Mouse (Mus musculus) thymus, postnatal 14 days (tissue): ENCODE measurements around the gene Pxmp4.

Source experiments
- DNase-seq: peaks from one replicate; pipeline ENCODE4 v3.0.0; 2021

The Pxmp4 gene

DNA sequence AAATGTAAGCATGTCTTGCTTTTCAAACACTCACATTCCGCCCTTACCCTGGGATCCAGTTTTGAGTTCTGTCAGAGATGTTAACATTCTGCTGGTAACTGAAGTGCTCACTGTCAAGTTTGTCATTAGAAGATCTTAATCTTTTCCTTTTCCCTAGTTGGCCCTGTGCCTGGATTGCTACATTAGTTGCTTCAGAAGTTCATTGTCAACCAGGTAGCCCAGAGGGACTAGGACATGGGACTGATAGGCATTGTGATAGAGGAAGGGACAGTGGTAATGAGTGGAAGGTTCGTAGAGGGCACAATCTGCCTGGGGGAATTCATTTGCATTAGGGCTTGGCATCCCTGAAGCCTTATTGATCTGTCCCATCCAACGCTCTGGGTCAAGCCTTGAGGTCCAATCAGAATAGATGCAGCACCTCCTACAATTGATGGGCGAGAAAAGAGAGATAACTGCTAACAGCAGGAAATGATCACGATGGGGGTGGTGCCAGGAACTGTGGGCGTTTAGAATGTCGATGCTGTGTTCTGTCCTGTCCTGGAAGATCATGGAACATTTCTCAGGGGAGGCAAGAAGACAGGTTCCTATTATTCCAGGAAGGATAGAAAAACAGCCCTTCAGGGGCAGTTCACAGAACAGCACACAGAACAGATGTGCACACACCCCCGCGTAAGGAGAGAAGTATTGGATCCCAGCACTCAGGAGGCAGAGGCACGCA, 5.7 kb upstream of the Pxmp4 start:
- no peak for DNase-seq

DNA sequence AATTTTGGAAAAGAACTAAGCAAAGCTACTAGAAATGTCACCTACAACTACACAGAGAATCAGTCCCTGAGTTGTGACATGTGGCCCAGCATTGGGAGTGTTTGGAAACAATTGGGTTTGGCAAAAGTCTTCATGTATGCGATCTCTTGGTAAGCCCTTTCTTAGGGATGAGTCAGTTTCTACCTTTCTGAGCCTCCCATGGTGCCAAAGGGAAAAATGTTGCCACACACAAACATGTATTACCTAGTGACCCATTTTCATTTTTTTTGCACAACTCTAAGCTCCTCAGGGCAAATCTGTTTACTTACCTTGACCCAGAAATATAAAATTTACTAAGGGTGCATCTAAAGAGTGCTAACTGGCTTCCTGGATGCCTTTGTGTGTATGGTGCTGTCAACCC, 3.5 kb upstream of the Pxmp4 start:
- DNase-seq, result no peak

DNA sequence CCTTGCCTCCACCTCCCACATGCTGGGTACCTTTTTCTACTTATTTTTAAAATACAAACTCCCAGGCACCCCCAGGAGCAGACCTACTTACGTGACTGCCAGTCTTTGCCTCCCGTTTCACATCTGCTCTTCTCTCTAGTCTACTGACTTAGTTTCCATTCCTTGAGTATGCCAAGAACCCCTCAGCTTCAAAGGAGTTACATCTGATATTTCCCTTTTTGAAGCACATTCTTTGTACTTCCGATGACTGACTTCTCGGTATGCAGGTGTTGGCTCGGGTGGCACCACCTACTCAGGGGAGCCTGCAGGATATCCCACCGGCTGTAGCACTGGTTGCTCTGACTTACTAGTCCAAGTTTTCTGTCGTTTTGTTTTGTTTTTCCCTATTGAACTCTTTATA, 648 bp upstream of the Pxmp4 start:
- DNase-seq, result peak; percentile 71

DNA sequence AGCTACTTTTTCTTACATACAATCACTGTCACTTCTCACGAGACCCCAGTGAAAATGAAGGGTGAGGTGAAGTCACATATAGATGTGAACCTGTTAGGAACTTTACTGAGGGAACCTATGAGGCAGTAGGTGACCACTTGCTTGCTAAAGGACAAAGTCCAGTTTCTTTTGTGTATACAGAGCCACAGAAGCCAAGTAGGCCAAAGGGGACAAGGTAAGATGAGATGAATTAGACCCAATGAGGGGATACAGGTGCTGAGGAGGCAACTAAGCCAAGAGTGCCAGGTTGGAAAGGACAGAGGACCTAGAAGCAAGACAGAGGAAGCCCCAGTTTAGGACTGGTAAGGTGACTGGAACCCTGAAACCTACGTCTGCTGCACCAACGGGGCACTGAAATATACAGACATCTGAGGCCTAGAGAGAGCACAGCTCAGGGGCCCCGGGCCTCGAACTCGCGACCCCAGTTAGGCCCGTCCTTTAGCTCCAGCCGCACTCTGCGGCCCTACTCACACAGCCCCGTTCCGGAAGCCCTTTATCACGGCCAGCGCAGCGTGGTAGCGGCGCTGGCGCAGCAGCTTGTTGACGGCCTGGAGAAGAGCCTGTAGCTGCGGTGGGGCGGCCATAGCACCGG, 386 bp downstream of the Pxmp4 start:
- DNase-seq, result no peak

DNA sequence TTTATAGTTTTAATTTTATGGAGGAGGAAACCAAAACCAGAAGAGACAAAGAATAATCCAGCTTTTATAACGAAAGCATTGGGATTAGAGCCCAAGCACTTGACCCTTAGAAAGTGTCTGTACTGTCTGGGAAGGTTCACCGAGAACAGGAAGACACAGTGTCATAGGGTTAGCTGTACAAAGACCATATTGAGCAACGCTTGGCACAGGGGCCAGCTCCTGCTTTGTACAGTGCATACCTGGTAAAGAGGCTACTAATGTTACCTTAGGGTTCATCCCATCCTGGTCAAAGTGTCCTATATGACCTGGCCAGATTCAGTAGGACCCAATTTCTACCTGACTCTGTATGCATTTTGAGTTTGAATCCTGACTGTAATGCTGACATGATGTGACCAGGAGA, 2.2 kb downstream of the Pxmp4 start:
- DNase-seq, result no peak

DNA sequence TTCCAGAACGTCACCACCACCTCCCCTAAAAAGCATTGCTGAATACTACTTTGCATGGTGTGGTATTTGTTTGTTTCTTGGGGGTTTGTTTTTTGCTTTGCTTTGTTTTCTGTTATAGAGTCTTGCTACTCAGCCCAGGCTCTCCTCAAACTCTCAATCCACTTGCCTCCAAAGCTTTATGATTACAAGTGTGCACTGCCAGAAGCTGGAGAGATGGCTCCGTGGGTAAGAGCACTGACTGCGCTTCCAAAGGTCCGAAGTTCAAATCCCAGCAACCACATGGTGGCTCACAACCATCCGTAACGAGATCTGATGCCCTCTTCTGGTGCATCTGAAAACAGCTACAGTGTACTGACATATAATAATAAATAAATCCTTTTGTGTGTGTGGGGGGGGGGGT, 2.9 kb downstream of the Pxmp4 start:
- no peak for DNase-seq

DNA sequence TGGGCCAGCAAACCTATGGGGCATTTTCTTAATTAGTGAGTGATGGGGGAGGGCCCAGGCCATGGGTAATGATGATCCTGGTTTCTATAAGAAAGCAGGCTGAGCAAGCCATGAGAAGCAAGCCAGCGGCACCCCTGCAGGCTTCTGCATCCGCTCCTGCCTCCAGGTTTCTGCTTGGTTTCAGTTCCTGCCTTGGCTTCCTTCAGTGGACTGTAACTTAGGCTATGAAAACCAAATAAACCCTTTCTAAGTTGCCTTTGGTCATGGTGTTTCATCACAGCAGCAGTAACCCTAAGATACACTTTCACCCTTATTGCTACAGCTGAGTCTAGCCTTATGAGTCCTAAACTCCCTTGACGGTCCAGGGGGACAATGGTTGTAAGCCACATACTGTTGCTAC, 6.1 kb downstream of the Pxmp4 start:
- DNase-seq, result no peak

DNA sequence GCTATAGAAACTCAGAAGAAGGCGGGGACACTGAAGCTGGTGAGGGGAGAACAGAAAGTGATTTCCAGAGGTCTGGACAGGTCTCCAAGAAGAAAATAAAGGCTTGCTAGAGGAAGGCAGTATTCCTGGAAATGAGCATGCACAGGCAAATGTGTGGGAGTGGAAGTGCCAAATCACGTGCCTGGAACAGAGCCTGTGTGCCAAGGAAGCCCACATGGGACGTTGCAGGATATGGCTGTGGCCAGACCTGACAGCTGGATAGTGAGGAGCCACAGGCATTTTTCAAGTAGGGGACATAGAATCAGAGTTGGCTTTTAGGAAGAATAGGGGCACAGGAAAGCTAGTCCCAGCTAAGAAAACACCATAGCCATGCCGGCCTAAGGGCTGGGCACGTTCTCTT, 7.7 kb downstream of the Pxmp4 start:
- DNase-seq, result no peak

DNA sequence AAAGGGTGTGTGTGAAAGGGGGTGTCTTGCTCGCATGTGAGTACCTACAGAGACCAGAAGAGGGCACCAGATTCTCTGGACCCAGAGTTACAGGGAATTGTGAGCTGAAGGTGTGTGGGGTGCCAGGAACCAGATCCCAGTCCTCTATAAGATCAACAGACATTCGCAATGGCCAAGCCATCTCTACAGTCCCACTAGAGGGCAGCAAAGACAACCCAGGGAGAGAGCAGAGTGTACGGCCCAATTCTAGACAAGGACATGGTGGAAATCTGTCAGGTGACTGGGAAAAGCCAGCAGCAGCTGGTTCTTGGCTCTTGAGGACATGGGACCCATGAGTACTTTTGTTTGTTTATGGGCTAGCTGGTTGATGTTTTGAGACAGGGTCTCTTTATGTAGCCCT, 10.5 kb downstream of the Pxmp4 start:
- DNase-seq, result peak; percentile 74

DNA sequence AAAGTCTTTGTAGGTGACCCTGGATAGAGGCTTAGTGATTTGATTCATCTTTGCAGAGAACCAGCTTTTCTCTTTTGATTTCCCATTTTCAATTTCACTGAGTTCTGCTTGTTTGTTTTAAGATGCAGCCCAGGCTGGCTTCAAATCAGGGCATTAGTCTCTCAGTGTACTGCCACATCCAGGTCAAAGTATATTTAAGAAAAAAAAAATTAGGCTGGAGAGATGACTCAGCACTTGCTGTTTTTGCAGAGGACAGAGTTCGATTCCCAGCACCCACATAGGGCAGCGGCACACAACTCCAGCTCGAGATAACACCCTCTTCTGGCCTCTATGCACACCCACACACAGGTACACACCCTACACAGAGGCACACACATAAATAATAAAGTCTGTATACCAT, 12.3 kb downstream of the Pxmp4 start:
- no peak for DNase-seq

DNA sequence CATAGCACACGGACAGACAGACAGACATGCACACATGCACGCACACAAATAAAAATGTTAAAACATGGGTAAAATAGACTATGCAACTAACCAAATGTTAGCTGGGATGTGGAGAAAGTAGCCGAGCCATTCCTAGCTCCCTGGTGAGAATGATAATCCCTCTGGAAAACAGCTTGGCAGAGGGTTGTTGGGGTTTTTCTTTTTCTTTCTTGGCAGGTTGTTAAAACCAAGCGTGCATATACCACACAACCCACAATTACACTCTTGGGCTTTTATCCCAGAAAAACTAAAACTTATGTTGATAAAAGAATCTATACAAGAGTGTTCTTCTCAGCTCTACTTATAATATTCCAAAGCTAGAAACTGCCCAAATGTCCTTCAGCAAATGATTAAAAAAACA, 14.5 kb downstream of the Pxmp4 start:
- no peak for DNase-seq

DNA sequence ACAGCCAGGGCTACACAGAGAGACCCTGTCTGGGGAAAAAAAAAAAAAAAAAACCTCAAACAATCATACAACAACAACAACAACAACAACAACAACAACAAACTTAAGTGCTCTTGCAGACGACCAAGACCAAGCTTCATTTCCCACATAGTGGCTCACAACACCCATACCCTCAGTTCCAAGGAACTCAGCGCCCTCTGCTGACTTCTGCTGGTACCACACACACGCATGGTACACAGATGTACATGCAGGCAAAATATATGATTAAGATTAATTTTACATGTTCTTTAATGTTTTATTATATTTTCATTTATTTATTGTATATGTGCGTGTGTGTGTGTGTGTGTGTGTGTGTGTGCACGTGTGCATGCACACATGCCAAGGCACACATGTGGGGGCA, 17.1 kb downstream of the Pxmp4 start:
- peak; percentile 75 for DNase-seq

DNA sequence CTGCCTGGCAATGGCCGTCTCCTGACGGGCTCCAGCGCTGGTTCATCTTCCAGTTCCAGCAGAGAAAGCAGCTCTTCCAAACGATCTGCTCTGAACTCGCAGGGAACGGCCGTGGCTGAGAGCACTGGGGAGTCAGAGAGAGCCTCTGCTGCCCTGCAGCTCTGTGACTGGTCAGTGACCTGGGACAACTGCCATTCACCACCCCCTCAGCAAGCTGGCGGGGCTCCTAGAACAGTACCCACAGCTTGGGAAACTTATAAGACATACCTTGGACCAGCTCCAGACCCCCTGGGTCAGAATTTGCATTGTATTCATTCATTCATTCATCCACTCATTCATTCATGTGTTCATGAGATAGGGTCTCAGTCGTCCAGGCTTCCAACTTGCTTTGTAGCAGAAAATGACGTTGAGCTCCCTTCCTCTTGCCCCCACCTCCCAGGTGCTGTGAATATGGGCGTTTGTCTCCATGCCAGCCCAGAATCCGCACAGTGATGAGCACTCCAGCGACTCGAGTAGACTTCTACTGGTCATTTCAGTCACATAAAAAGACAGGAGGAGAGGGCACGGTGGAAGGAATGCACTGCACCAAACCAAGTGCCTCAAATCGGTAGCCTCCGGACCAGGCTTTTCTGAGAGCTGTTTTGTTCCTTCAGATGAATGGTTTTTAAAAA, 18.4 kb downstream of the Pxmp4 start:
- no peak for DNase-seq

DNA sequence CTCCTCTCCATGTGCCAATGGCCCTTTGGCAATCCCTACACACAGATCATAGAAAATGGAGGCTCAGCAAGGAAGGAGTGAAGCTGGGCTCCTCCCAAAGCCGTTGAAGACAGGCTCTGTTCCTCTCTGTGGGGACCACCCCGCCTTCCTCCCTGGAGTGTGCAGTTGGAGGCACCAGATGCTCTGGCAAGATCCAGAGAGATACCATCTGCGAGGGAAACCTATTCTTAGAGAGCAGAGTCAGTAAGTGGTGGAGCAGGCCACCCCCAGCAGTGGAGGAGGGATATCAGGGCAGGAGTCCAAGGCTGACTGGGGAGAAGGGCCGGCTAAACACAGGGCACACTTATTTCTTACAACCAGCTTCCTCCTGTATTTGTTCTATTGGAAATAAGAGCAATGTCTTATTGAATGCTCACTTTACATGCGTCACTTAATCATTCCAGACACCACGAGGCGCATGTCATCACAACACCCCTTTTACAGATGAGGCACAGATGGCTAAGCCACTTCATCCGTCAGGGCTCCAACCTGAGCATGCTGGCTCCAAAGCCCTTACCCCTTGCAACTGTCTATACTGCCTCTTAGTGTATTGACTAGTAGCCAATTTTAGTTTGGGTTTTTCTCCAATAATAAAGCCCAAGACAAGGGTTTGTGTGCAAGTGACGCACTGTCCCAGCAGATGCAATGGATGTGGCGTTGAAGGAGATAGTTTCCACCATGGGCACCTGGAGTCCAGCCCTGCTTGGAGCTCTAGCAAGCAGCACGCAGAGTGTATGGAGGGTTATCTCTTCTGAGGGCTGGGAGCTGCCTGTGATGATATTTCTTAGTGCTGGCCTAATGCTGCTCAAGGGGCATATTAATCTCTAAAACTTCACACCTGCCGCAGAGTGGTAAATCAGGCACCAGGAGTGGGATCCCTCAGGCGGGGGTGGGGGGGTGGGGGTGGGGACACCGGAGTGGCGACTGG, 19.3 kb downstream of the Pxmp4 start:
- no peak for DNase-seq

DNA sequence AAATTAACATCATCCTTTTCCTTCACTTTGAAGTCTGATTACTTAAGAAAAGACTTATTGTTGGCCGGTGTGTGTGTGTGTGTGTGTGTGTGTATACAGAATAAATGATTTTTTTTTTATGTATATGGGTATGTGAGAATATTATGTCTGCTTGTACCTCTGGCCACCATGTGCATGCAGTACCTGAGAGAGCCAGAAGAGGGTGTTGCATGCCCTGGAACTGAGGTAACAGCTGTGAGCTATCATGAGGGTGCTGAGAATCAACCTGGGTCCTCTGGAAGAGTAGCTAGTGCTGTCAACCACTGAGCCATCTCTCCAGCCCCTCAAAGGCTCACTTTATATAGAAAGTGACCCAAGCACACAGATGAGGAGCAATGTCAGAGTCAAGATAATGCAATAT, 22.1 kb downstream of the Pxmp4 start:
- no peak for DNase-seq

DNA sequence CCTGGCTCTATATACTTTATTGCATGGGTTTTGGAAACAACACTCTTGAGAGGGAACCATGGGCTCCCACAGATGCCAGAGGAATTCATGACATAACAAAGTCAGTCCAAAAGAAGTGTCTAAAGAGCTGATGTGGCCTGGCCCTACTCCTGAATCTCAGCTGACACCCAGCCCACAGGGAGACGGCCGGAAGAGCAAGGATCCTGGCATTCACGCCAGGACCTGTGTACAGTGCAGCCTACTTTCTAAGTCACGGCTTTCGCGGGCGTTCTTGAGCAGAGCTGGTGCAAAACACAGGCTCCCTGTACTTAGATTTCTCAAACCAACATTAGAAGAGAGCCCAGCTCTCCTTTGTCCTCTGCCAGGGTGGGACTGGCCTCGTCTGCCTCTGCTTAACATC, 22.9 kb downstream of the Pxmp4 start:
- no peak for DNase-seq

DNA sequence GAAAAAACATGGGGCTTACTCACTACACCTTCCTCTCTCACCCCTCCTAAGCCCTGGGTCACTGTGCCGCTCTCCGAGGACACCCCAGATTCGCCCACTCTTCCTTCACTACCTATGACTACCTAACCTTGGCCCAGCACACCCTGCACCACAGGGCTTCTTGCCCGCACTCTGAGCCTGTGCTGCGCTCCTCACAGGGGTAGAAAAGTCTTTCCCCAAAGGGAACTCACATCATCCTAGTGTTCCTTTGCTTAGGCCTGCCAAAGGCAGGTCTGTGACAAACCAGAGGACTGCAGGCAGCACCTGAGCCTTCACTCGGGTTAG, 25.8 kb downstream of the Pxmp4 start:
- DNase-seq, result no peak

DNA sequence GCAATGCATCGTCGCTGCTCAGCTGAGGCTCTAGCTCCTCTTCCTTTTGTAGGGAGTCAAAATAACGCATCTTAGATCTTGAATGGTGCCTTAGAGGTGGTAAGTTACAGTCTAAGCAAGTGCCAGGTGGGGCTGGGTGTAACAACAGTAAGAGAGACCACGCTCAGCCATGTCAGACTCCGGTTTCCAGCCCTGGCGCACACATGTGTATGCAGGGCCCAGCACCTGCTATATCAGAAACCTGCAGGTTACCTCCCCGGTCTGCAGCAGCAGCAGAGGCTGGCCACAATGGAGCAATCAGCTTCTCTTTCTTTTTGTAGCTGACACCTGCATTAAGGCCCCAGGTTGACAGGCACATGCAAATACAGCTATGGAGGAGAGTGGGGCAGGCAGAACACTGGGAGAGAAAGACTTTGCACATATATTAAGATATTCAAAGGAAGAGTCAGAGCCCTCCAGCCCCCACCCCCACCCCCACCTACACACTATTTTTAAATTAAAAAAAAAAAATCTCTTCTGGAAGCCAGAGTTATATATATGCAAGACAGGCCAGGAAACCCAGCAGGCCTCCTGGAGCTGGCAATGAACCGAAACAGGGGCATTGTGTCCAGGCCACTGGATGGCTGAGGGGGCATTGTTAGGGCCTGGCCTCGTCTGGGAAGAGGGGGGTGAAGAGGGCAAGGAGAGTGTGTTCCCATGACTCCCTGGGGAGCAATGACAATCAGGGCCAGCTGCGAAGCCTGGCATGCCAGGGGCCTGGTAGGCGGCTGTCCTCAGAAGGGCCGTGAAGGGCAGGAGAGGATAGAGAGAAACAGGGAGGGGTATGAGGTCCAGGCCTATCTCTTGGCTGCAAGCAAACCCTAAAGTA, 26.4 kb downstream of the Pxmp4 start:
- peak; percentile 72 for DNase-seq

DNA sequence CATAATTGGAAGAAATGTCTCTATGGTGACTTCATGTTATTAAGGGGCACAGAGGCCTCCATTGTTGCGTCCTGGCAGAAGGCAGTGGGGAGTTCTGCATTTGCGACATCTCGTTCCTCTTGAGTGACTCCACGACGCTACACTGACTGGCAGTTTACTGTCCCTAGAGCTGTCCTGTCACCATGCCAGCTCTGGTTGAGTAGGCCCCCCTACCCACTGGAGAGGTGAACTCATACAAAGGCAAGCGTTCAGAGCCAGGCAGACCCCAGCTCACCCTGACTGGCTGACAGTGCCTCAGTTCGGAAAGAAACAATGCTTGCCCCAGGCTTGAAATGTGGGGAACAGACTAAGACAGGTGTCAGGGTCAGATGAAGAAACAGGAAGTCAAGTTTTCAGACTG, 29.2 kb downstream of the Pxmp4 start:
- DNase-seq, result no peak

DNA sequence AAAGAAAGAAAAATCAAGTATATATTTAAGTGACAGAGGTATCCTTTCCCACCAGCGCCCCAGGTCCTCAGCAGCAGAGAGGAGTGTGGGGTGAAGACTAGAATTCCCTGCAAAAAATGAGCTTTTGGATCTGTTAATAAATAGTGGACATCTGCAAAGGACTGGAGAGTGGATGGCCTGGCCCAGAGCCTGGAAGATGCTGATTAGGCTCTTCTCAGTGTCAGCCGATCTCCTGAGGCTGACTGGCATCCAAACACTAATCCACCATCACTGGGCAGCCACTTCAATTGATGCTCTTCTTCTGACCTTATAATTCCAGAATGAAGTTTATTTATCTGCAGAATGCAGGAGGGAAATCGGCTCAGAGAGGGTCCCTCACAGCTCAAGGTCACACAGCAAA, 30.5 kb downstream of the Pxmp4 start:
- no peak for DNase-seq

DNA sequence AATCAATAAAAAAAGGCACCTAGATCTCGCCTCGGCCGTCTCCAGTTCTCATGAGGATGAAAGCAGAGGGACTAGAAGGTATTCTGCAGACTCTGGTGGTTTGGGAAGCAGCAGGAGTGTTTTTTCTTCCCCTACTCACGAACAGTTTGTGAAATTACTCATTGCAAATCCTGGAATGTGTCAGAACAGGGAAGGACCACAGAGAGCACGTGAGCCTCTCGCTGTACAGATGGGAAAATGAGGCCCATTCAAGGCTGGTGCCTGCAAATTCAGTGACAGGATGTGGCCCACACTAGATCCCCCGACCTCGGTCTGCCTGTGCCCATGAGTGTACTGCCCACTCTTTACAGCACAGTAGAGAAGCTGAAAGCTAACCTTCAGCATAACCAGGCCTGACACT, 31.5 kb downstream of the Pxmp4 start:
- no peak for DNase-seq

DNA sequence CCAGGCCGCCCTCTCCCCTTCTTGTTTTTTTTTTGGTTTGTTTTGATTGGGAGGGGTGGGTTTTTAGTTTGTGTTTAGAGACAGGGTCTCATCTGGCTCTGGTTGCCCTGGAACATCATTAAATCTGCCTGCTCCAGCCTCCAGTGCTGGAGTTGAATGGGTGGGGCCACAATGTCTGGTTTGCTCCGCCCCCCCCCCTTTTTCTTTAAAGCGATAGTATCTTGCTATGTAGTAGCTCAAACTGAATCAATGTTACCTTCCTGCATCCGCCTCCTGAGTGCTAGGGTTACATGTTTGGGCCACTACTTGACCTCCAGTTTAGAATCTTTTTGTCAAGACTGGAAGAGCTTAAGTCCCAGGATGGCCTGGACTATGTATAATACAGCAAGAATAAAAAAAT, 32.2 kb downstream of the Pxmp4 start:
- no peak for DNase-seq

DNA sequence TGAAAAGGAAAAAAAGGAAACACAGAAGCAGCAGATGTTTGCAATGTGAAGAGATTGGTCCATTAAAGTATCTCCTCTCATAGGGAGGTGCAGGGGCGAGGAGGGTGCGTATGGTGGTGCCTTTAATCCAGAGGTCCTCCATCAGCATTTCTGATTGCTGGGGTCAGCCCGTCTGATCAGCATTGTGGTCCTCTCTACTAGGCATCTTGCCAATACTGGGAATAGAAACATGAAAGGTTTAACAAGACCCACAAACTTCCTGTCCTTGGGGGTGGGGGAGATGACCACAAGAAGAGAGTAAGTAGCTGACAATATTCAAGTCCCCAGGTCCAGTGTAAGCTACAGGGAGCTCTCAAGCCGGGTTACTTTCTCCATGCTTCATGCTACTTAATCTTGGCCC, 32.8 kb downstream of the Pxmp4 start:
- DNase-seq, result no peak
